Mouse (Mus musculus): ENCODE results near the gene Gm48552. TPM values are rescaled to one million over a fixed set of nuclear protein-coding genes. Genes with fewer than 3 reads are reported as not detected.
A peak's percentile ranks its signal among the peaks of the same experiment; 100 is the strongest.

Gene Gm48552
- total RNA-seq, 2 experiments from 2014 or later: 2.8 to 5.4 TPM

- DNase-seq (ENCODE audit: low spot score in 2 of 2): peak in 1 of 2 experiments; percentile 7
Observed at GRCm38 (mm10) chr10:81429092-81429491, 40.3 kb downstream of the Gm48552 start.

GRCm38 (mm10) chr10:81429605-81430061 is 40.8 kb downstream of the Gm48552 start:
- peak in 1 of 2 experiments; percentile 53 for DNase-seq (ENCODE audit: low spot score in 2 of 2)

- peak in 1 of 2 experiments; percentile 76 for DNase-seq (ENCODE audit: low spot score in 2 of 2)
Observed at GRCm38 (mm10) chr10:81430141-81430830, 41.5 kb downstream of the Gm48552 start.

- DNase-seq (ENCODE audit: low spot score in 2 of 2): peak in 1 of 2 experiments; percentile 61
Observed at GRCm38 (mm10) chr10:81430831-81431525, 42.2 kb downstream of the Gm48552 start.

GRCm38 (mm10) chr10:81431526-81432168 is 42.8 kb downstream of the Gm48552 start:
- peak in 1 of 2 experiments; percentile 36 for DNase-seq (ENCODE audit: low spot score in 2 of 2)

GRCm38 (mm10) chr10:81432169-81432867 is 43.5 kb downstream of the Gm48552 start:
- DNase-seq (ENCODE audit: low spot score in 2 of 2): no peak

- peak; percentile 88 to 98 for DNase-seq (ENCODE audit: low spot score in 2 of 2)
Observed at GRCm38 (mm10) chr10:81432868-81433262, 44.1 kb downstream of the Gm48552 start.

GRCm38 (mm10) chr10:81433541-81434289 is 44.9 kb downstream of the Gm48552 start:
- DNase-seq (ENCODE audit: low spot score in 2 of 2): peak in 1 of 2 experiments; percentile 24

- DNase-seq (ENCODE audit: low spot score in 2 of 2): peak in 1 of 2 experiments; percentile 13
Observed at GRCm38 (mm10) chr10:81434361-81435263, 45.8 kb downstream of the Gm48552 start.

GRCm38 (mm10) chr10:81435436-81435835 is 46.6 kb downstream of the Gm48552 start:
- peak; percentile 83 to 93 for DNase-seq (ENCODE audit: low spot score in 2 of 2)

Small RNA genes lying within 50 kb of the gene (microRNA-seq; reads per million reads assigned to microRNA genes)
- gene Mir1191b (0 to 0.23 reads per million in 2 experiments), gene Mir6913 (0 to 1.7 reads per million in 2 experiments)

Other genes starting within 250 kb of the Gm48552 start
- gene Pias4, start 221.1 kb upstream of the Gm48552 start, total RNA-seq (2021): 10 to 100 TPM; 25.9 to 28.1 TPM
- 1,000 to 10,000 TPM; 1,016 to 1,032 TPM for gene Eef2, start 212.4 kb upstream of the Gm48552 start, total RNA-seq (2021)
- gene Dapk3, start 206.0 kb upstream of the Gm48552 start, total RNA-seq (2021): 10 to 100 TPM; 59.7 to 60.4 TPM
- gene 4930442H23Rik, start 205.2 kb upstream of the Gm48552 start, total RNA-seq (2021): not detected
- gene Nmrk2, start 187.0 kb upstream of the Gm48552 start, total RNA-seq (2021): under 1 TPM in 1 of 2 experiments, not detected in 1; 0.26 TPM
- 100 to 1,000 TPM; 149 to 157 TPM for gene Atcay, start 158.2 kb upstream of the Gm48552 start, total RNA-seq (2021)
- gene Zfr2, start 155.8 kb upstream of the Gm48552 start, total RNA-seq (2021): 10 to 100 TPM; 58.8 to 63.0 TPM
- gene Matk, start 136.1 kb upstream of the Gm48552 start, total RNA-seq (2021): 100 to 1,000 TPM; 246 to 268 TPM
- gene Mrpl54, start 122.1 kb upstream of the Gm48552 start, total RNA-seq (2021): 10 to 100 TPM; 36.5 to 50.4 TPM
- 10 to 100 TPM; 39.9 to 41.8 TPM for gene Apba3, start 122.0 kb upstream of the Gm48552 start, total RNA-seq (2021)
- gene Tjp3, start 97.4 kb upstream of the Gm48552 start, total RNA-seq (2021): 1 to 10 TPM; 1.6 to 2.5 TPM
- gene Pip5k1c, start 96.0 kb upstream of the Gm48552 start, total RNA-seq (2021): 100 to 1,000 TPM; 330 to 352 TPM
- gene Cactin, start 67.9 kb upstream of the Gm48552 start, total RNA-seq (2021): 10 to 100 TPM; 22.4 to 25.8 TPM
- 1 to 10 TPM; 1.8 to 2.2 TPM for gene Tbxa2r, start 60.3 kb upstream of the Gm48552 start, total RNA-seq (2021)
- 1 to 10 TPM; 1.4 to 1.5 TPM for gene Gipc3, start 45.7 kb upstream of the Gm48552 start, total RNA-seq (2021)
- gene Hmg20b, start 38.5 kb upstream of the Gm48552 start, total RNA-seq (2021): 10 to 100 TPM; 24.0 to 40.0 TPM
- gene Mfsd12, start 31.5 kb upstream of the Gm48552 start, total RNA-seq (2021): 10 to 100 TPM; 40.8 to 45.8 TPM
- 1 to 10 TPM in 1 of 2 experiments, under 1 TPM in 1; 0.92 to 1.0 TPM for gene 4930404N11Rik, start 23.2 kb upstream of the Gm48552 start, total RNA-seq (2021)
- 10 to 100 TPM; 68.6 to 73.2 TPM for gene Fzr1, start 10.5 kb upstream of the Gm48552 start, total RNA-seq (2021)
- gene Dohh, start 4.6 kb upstream of the Gm48552 start, total RNA-seq (2021): 10 to 100 TPM; 73.7 to 74.3 TPM
- 1 to 10 TPM; 3.1 to 4.5 TPM for gene Gm48551, start 4.5 kb upstream of the Gm48552 start, total RNA-seq (2021)
- 1 to 10 TPM; 1.1 to 1.5 TPM for gene Smim24, start 4.0 kb downstream of the Gm48552 start, total RNA-seq (2021)
- 10 to 100 TPM; 66.7 to 70.9 TPM for gene Nfic, start 66.6 kb downstream of the Gm48552 start, total RNA-seq (2021)
- 100 to 1,000 TPM; 266 to 272 TPM for gene Celf5, start 93.7 kb downstream of the Gm48552 start, total RNA-seq (2021)
- gene Ncln, start 107.4 kb downstream of the Gm48552 start, total RNA-seq (2021): 10 to 100 TPM; 79.7 to 95.2 TPM
- gene S1pr4, start 111.1 kb downstream of the Gm48552 start, total RNA-seq (2021): under 1 TPM; 0.39 to 0.57 TPM
- gene Gna15, start 135.2 kb downstream of the Gm48552 start, total RNA-seq (2021): 1 to 10 TPM; 2.4 to 4.2 TPM
- gene Gna11, start 156.2 kb downstream of the Gm48552 start, total RNA-seq (2021): 100 to 1,000 TPM; 120 to 121 TPM
- gene Aes, start 170.5 kb downstream of the Gm48552 start, total RNA-seq (2021): 100 to 1,000 TPM; 639 to 673 TPM
- 10 to 100 TPM; 23.3 to 25.9 TPM for gene Tle2, start 185.6 kb downstream of the Gm48552 start, total RNA-seq (2021)
- 1 to 10 TPM; 2.0 to 3.5 TPM for gene Tle6, start 212.1 kb downstream of the Gm48552 start, total RNA-seq (2021)
- gene BC025920, start 217.3 kb downstream of the Gm48552 start, total RNA-seq (2021): 1 to 10 TPM; 2.6 to 2.8 TPM
- 10 to 100 TPM; 27.8 to 30.3 TPM for gene Sirt6, start 238.8 kb downstream of the Gm48552 start, total RNA-seq (2021)
- gene Ankrd24, start 239.5 kb downstream of the Gm48552 start, total RNA-seq (2021): 10 to 100 TPM; 32.5 to 36.3 TPM